Mouse (Mus musculus): ENCODE measurements around the gene Dlg5. TPM values are rescaled to one million over a fixed set of nuclear protein-coding genes. Genes with fewer than 3 reads are reported as not detected.
A peak's percentile ranks its signal among the peaks of the same experiment; 100 is the strongest.

The Dlg5 gene
- polyA plus RNA-seq, 1 experiment: 40.9 TPM

DNA sequence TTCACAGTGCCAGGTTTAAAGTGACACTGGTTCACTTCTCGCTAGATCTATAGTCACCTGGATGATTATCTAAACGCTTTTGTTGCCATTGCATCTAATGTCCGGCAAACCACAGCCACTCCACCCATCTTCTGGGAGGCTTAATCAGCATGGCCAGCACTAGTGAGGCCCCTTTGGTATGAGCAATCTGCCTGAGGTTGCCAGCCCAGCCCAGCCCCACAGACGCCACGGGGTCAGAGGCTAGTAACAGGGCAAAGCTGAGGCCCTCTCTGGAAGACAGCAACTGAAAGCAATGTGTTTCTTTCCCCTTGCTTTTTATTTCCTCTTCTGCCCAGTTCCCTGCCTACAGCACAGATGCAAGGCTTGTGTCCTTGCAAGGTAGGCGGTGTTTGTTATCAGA lies 17.2 kb downstream of the Dlg5 start:
- H3K4me3 ChIP-seq (ENCODE audit: low read depth, low read length): no peak overlapping the region
- peak overlapping the region; percentile 71 for H3K27ac ChIP-seq (ENCODE audit: insufficient read depth, low read length)
- H3K36me3 ChIP-seq (ENCODE audit: control insufficient read depth, insufficient read depth, low read length, poor library complexity, severe bottlenecking): no peaks in the 10 kb centered on the region
- TF ChIP-seq CTCF (IDR thresholded peaks at IDR 0.05; ENCODE audit: low read depth, low read length) (no peak), POLR2A (IDR thresholded peaks at IDR 0.05; ENCODE audit: insufficient read depth, low read length) (no peak), EP300 (IDR thresholded peaks at IDR 0.05; ENCODE audit: insufficient read depth, low read depth, low read length) (no peak)
- no peak overlapping the region for H3K9ac ChIP-seq (ENCODE audit: low read depth, poor library complexity, severe bottlenecking)
- H3K27me3 ChIP-seq (ENCODE audit: control insufficient read depth, insufficient read depth, low read length, poor library complexity, severe bottlenecking): no peaks in the 10 kb centered on the region
- H3K4me1 ChIP-seq (ENCODE audit: control insufficient read depth, insufficient read depth, low read length): peaks cover 8% of the 10 kb centered on the region
- no peaks in the 10 kb centered on the region for H3K9me3 ChIP-seq (replicated peaks; ENCODE audit: control insufficient read depth, insufficient read depth, low read length, poor library complexity, severe bottlenecking)

DNA sequence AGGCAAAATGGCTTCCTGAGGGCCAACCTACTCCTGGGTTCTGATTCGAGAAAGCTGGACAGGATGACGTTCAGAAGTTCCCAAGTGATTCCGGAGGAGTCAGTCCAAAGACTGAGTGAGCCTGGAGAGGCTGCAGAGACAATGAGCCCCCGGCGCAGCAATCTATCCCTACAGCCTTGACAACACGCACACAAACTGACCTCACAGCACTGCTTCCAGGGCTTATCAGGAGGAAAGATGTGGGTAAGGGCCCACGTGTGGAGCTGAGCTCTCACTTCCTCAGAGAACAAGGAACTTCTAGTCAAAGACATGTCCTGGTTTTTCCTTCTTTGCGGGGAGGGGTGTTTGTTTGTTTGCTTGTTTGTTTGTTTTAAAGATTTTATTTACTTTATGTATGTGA lies 18.7 kb downstream of the Dlg5 start:
- Histone ChIP-seq H3K27me3 (ENCODE audit: control insufficient read depth, insufficient read depth, low read length, poor library complexity, severe bottlenecking) (no peaks in the 10 kb centered on the region), H3K4me3 (ENCODE audit: low read depth, low read length) (no peak overlapping the region), H3K9ac (ENCODE audit: low read depth, poor library complexity, severe bottlenecking) (no peak overlapping the region), H3K27ac (ENCODE audit: insufficient read depth, low read length) (no peak overlapping the region), H3K36me3 (ENCODE audit: control insufficient read depth, insufficient read depth, low read length, poor library complexity, severe bottlenecking) (no peaks in the 10 kb centered on the region), H3K9me3 (replicated peaks; ENCODE audit: control insufficient read depth, insufficient read depth, low read length, poor library complexity, severe bottlenecking) (no peaks in the 10 kb centered on the region), H3K4me1 (ENCODE audit: control insufficient read depth, insufficient read depth, low read length) (peaks cover 3% of the 10 kb centered on the region)
- TF ChIP-seq POLR2A (IDR thresholded peaks at IDR 0.05; ENCODE audit: insufficient read depth, low read length) (no peak), EP300 (IDR thresholded peaks at IDR 0.05; ENCODE audit: insufficient read depth, low read depth, low read length) (no peak), CTCF (IDR thresholded peaks at IDR 0.05; ENCODE audit: low read depth, low read length) (no peak)

DNA sequence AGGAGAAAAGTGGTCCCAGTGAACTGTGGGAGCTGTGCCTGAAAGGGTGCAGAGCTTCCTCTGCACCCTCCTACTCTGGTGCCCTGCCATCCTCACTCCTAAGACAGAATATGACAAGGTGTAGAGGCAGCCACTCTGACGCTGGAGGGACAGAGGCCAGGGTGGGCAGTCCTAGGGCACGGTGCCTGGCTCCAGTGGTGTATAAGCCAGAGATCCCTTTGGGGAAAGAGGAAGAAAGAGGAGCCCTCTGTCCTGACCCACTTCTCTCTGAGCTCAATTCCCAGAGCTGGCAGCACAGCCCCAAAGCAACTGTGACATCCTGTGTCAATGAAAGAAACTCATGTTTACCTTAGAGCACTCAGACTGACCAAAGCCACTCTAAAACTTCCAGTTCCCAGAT lies 19.4 kb downstream of the Dlg5 start:
- Histone ChIP-seq H3K9me3 (replicated peaks; ENCODE audit: control insufficient read depth, insufficient read depth, low read length, poor library complexity, severe bottlenecking) (no peaks in the 10 kb centered on the region), H3K27me3 (ENCODE audit: control insufficient read depth, insufficient read depth, low read length, poor library complexity, severe bottlenecking) (no peaks in the 10 kb centered on the region), H3K36me3 (ENCODE audit: control insufficient read depth, insufficient read depth, low read length, poor library complexity, severe bottlenecking) (no peaks in the 10 kb centered on the region), H3K4me1 (ENCODE audit: control insufficient read depth, insufficient read depth, low read length) (peaks cover 3% of the 10 kb centered on the region), H3K9ac (ENCODE audit: low read depth, poor library complexity, severe bottlenecking) (no peak overlapping the region), H3K27ac (ENCODE audit: insufficient read depth, low read length) (no peak overlapping the region), H3K4me3 (ENCODE audit: low read depth, low read length) (no peak overlapping the region)
- TF ChIP-seq CTCF (IDR thresholded peaks at IDR 0.05; ENCODE audit: low read depth, low read length) (no peak), POLR2A (IDR thresholded peaks at IDR 0.05; ENCODE audit: insufficient read depth, low read length) (no peak)

DNA sequence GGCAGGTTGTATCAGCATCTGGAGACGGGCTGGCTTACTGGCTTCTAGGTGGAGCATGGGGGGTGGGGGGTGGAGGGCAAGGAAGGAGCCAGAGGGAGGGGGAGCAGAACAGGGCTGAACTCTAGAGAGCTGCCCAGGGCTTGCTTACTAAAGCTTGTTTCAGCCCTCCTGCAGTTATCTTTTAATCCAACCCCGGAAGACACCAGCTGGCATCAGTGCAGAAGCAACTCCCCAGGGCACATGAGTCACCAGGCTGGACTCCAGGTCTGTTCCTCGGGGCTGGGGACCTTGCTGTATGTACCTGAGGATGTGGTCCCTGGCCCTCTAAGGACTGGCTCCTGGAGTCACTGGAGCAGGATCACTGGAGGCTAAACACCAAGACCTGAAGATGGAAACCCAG lies 23.0 kb downstream of the Dlg5 start:
- H3K27me3 ChIP-seq (ENCODE audit: control insufficient read depth, insufficient read depth, low read length, poor library complexity, severe bottlenecking): no peaks in the 10 kb centered on the region
- H3K27ac ChIP-seq (ENCODE audit: insufficient read depth, low read length): no peak overlapping the region
- H3K36me3 ChIP-seq (ENCODE audit: control insufficient read depth, insufficient read depth, low read length, poor library complexity, severe bottlenecking): no peaks in the 10 kb centered on the region
- H3K9me3 ChIP-seq (replicated peaks; ENCODE audit: control insufficient read depth, insufficient read depth, low read length, poor library complexity, severe bottlenecking): no peaks in the 10 kb centered on the region
- TF ChIP-seq EP300 (IDR thresholded peaks at IDR 0.05; ENCODE audit: insufficient read depth, low read depth, low read length) (no peak), POLR2A (IDR thresholded peaks at IDR 0.05; ENCODE audit: insufficient read depth, low read length) (no peak), CTCF (IDR thresholded peaks at IDR 0.05; ENCODE audit: low read depth, low read length) (no peak)
- H3K4me1 ChIP-seq (ENCODE audit: control insufficient read depth, insufficient read depth, low read length): peaks cover 7% of the 10 kb centered on the region
- H3K9ac ChIP-seq (ENCODE audit: low read depth, poor library complexity, severe bottlenecking): no peak overlapping the region
- H3K4me3 ChIP-seq (ENCODE audit: low read depth, low read length): no peak overlapping the region

DNA sequence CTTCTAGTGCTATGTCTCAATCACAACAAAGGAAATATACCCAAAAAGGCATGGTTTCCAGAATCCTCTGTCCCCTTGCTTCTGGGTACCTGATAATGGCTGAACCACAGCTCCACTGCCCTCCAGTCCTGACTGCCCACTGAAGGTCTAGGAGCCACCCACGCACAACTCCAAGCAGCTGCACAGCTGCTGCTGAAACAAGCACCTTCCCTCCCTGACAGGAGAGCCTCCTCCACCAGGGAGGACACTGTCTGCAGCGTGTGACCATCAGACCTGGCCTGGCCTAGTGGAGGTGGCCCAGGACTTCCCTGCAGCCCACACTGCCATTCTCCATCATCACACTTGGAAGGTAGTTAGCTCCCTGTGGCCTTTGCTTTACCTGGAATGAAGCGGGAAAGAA lies 23.4 kb downstream of the Dlg5 start:
- Histone ChIP-seq H3K27ac (ENCODE audit: insufficient read depth, low read length) (no peak overlapping the region), H3K27me3 (ENCODE audit: control insufficient read depth, insufficient read depth, low read length, poor library complexity, severe bottlenecking) (no peaks in the 10 kb centered on the region), H3K4me3 (ENCODE audit: low read depth, low read length) (no peak overlapping the region), H3K9ac (ENCODE audit: low read depth, poor library complexity, severe bottlenecking) (no peak overlapping the region), H3K4me1 (ENCODE audit: control insufficient read depth, insufficient read depth, low read length) (peaks cover 7% of the 10 kb centered on the region), H3K36me3 (ENCODE audit: control insufficient read depth, insufficient read depth, low read length, poor library complexity, severe bottlenecking) (no peaks in the 10 kb centered on the region), H3K9me3 (replicated peaks; ENCODE audit: control insufficient read depth, insufficient read depth, low read length, poor library complexity, severe bottlenecking) (no peaks in the 10 kb centered on the region)
- TF ChIP-seq EP300 (IDR thresholded peaks at IDR 0.05; ENCODE audit: insufficient read depth, low read depth, low read length) (no peak), CTCF (IDR thresholded peaks at IDR 0.05; ENCODE audit: low read depth, low read length) (no peak), POLR2A (IDR thresholded peaks at IDR 0.05; ENCODE audit: insufficient read depth, low read length) (no peak)

DNA sequence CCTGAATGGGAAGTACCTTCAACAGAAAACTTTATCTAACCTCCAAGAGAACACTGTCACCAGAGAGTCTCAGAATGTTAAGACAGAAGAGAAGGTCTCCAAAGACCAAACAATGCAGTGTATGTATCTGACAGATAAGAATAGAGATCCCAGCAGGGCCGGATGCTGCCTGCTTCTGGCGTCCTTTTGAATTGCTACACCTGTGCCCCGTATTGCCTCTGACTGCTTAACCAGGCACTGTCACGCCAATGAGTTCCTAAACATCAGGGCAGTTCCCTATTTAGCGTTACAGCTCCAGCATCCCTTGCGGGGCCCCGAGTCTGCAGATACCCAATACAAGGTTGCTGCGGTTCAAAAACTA lies 28.4 kb downstream of the Dlg5 start:
- Histone ChIP-seq H3K27me3 (ENCODE audit: control insufficient read depth, insufficient read depth, low read length, poor library complexity, severe bottlenecking) (no peaks in the 10 kb centered on the region), H3K9me3 (replicated peaks; ENCODE audit: control insufficient read depth, insufficient read depth, low read length, poor library complexity, severe bottlenecking) (no peaks in the 10 kb centered on the region), H3K4me1 (ENCODE audit: control insufficient read depth, insufficient read depth, low read length) (peaks cover 6% of the 10 kb centered on the region), H3K9ac (ENCODE audit: low read depth, poor library complexity, severe bottlenecking) (no peak overlapping the region), H3K4me3 (ENCODE audit: low read depth, low read length) (no peak overlapping the region), H3K27ac (ENCODE audit: insufficient read depth, low read length) (no peak overlapping the region), H3K36me3 (ENCODE audit: control insufficient read depth, insufficient read depth, low read length, poor library complexity, severe bottlenecking) (no peaks in the 10 kb centered on the region)
- TF ChIP-seq POLR2A (IDR thresholded peaks at IDR 0.05; ENCODE audit: insufficient read depth, low read length): no peak

All from ES-Bruce4 (cell line).